Comparison of ENCODE assay signal across 15 mouse cellular contexts in the genomic region with DNA sequence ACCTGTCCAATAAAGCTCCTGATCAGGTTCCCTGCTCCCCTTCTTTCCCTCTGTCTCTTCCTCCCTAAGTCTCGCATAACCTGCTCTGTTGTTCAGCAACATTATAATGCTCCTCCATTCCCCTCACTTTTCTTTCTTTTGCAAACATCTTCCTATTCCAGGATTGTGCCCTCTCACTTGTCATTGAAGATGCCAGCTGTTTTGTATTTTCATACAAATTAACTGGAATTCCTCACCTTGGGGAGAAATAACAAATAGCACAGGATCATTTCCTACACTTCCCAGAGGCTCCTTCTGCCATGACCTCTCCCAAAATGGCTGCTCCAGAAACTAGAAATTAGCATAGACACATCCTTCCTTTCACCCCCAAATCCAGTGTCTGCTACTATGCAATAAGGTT.
"Had no signal": no experiment of that assay in that cellular context is flagged by ENCODE, and none has a peak within 500 bp of the region (broad histone marks: within the 10 kb centered on the region; RNA-seq: fewer than 3 reads in every experiment).

No protein-coding gene starts in this region.

- H3K36me3 ChIP-seq: neural tube, embryonic 15.5 days; stomach, embryonic 15.5 days had no signal

- H3K9ac ChIP-seq: neural tube, embryonic 15.5 days; stomach, embryonic 15.5 days had no signal

- H3K27ac ChIP-seq: neural tube, embryonic 15.5 days; stomach, embryonic 15.5 days; stomach, postnatal 0 days had no signal

- H3K9me3 ChIP-seq: neural tube, embryonic 15.5 days; stomach, embryonic 15.5 days had no signal

- H3K4me1 ChIP-seq: stomach, embryonic 15.5 days had no signal

- H3K4me2 ChIP-seq: neural tube, embryonic 15.5 days; stomach, embryonic 15.5 days had no signal

- H3K4me3 ChIP-seq: neural tube, embryonic 15.5 days; stomach, embryonic 15.5 days had no signal

- H3K27me3 ChIP-seq: neural tube, embryonic 15.5 days; stomach, embryonic 15.5 days had no signal

- DNase-seq: retina, postnatal 1 day; right cerebral cortex, adult 18-20 months; right cerebral cortex, postnatal 14 days; right cerebral cortex, postnatal 25 days; right cerebral cortex, postnatal 4 days; spleen, adult 18-20 months; thymus, adult 18-20 months; thymus, adult 2 months; thymus, postnatal 14 days; thymus, postnatal 25 days; thymus, postnatal 36 days; thymus, postnatal 4 days had no signal
